Mouse (Mus musculus): Measurements from ENCODE around the gene Ccdc24.

GRCm38 (mm10) chr4:117873615-117874014 lies 1.3 kb upstream of the Ccdc24 start:
- no peak for TF ChIP-seq CTCF (IDR thresholded peaks at IDR 0.05; ENCODE audit: control insufficient read depth, insufficient read depth, low read length)
- TF ChIP-seq POLR2A (IDR thresholded peaks at IDR 0.05; ENCODE audit: borderline replicate concordance, control insufficient read depth, low read depth, low read length), result no peak
